Mouse (Mus musculus): ENCODE measurements at regions not wholly inside any gene's neighbourhood (a gene's known extent, or its start where the extent isn't known, plus 50 kb on each side); places are given as distances from the start of the nearest gene placed in this dataset. TPM values are rescaled to one million over a fixed set of nuclear protein-coding genes. Genes with fewer than 3 reads are reported as not detected.

- H3K4me1 ChIP-seq (ENCODE audit: control insufficient read depth, insufficient read depth, low read length) = no peaks in the 10 kb centered on the region
- H3K4me3 ChIP-seq (ENCODE audit: low read depth, low read length) = no peak overlapping the region
- H3K27me3 ChIP-seq (ENCODE audit: control insufficient read depth, insufficient read depth, low read length) = no peaks in the 10 kb centered on the region
- 96% methylated on average over 3 of the region's 3 CpGs for WGBS
- H3K9me3 ChIP-seq (ENCODE audit: control insufficient read depth, low read length) = no peaks in the 10 kb centered on the region
- H3K36me3 ChIP-seq (ENCODE audit: control insufficient read depth, insufficient read depth, low read length) = no peaks in the 10 kb centered on the region
- no peak overlapping the region for H3K27ac ChIP-seq (ENCODE audit: low read depth, low read length)
- no peak for ATAC-seq (ENCODE audit: low read depth)
- no peak overlapping the region for H3K4me2 ChIP-seq (ENCODE audit: low read depth, low read length)
- H3K9ac ChIP-seq (replicated peaks; ENCODE audit: low read depth, low read length) = no peak overlapping the region
Observed at GRCm38 (mm10) chr1:82159201-82159600, 73.7 kb upstream of the Gm9747 start.

GRCm38 (mm10) chr1:82162926-82163325, 70.0 kb upstream of the Gm9747 start:
- Histone ChIP-seq H3K4me1 (ENCODE audit: control insufficient read depth, insufficient read depth, low read length) (no peaks in the 10 kb centered on the region), H3K36me3 (ENCODE audit: control insufficient read depth, insufficient read depth, low read length) (no peaks in the 10 kb centered on the region), H3K27me3 (ENCODE audit: control insufficient read depth, insufficient read depth, low read length) (no peaks in the 10 kb centered on the region), H3K4me3 (ENCODE audit: low read depth, low read length) (no peak overlapping the region), H3K9me3 (ENCODE audit: control insufficient read depth, low read length) (no peaks in the 10 kb centered on the region), H3K9ac (replicated peaks; ENCODE audit: low read depth, low read length) (no peak overlapping the region), H3K4me2 (ENCODE audit: low read depth, low read length) (no peak overlapping the region), H3K27ac (ENCODE audit: low read depth, low read length) (no peak overlapping the region)
- no peak for ATAC-seq (ENCODE audit: low read depth)
- 85% methylated on average over 6 of the region's 6 CpGs for WGBS

GRCm38 (mm10) chr1:82168158-82168557, 64.8 kb upstream of the Gm9747 start:
- no peaks in the 10 kb centered on the region for H3K4me1 ChIP-seq (ENCODE audit: control insufficient read depth, insufficient read depth, low read length)
- H3K36me3 ChIP-seq (ENCODE audit: control insufficient read depth, insufficient read depth, low read length) = no peaks in the 10 kb centered on the region
- no peak overlapping the region for H3K9ac ChIP-seq (replicated peaks; ENCODE audit: low read depth, low read length)
- H3K27me3 ChIP-seq (ENCODE audit: control insufficient read depth, insufficient read depth, low read length) = no peaks in the 10 kb centered on the region
- no peak overlapping the region for H3K27ac ChIP-seq (ENCODE audit: low read depth, low read length)
- no peak overlapping the region for H3K4me2 ChIP-seq (ENCODE audit: low read depth, low read length)
- no peaks in the 10 kb centered on the region for H3K9me3 ChIP-seq (ENCODE audit: control insufficient read depth, low read length)
- WGBS = 90% methylated on average over 4 of the region's 4 CpGs
- H3K4me3 ChIP-seq (ENCODE audit: low read depth, low read length) = no peak overlapping the region
- ATAC-seq (ENCODE audit: low read depth) = no peak

GRCm38 (mm10) chr1:82168949-82169348, 64.0 kb upstream of the Gm9747 start:
- Histone ChIP-seq H3K9me3 (ENCODE audit: control insufficient read depth, low read length) (no peaks in the 10 kb centered on the region), H3K36me3 (ENCODE audit: control insufficient read depth, insufficient read depth, low read length) (no peaks in the 10 kb centered on the region), H3K4me2 (ENCODE audit: low read depth, low read length) (no peak overlapping the region), H3K27ac (ENCODE audit: low read depth, low read length) (no peak overlapping the region), H3K9ac (replicated peaks; ENCODE audit: low read depth, low read length) (no peak overlapping the region), H3K4me3 (ENCODE audit: low read depth, low read length) (no peak overlapping the region), H3K4me1 (ENCODE audit: control insufficient read depth, insufficient read depth, low read length) (no peaks in the 10 kb centered on the region), H3K27me3 (ENCODE audit: control insufficient read depth, insufficient read depth, low read length) (no peaks in the 10 kb centered on the region)
- WGBS = 93% methylated on average over 2 of the region's 2 CpGs
- ATAC-seq (ENCODE audit: low read depth) = no peak

- H3K36me3 ChIP-seq (ENCODE audit: control insufficient read depth, insufficient read depth, low read length) = no peaks in the 10 kb centered on the region
- no peak overlapping the region for H3K4me3 ChIP-seq (ENCODE audit: low read depth, low read length)
- no peak for ATAC-seq (ENCODE audit: low read depth)
- H3K4me2 ChIP-seq (ENCODE audit: low read depth, low read length) = no peak overlapping the region
- no peak overlapping the region for H3K9ac ChIP-seq (replicated peaks; ENCODE audit: low read depth, low read length)
- no peaks in the 10 kb centered on the region for H3K9me3 ChIP-seq (ENCODE audit: control insufficient read depth, low read length)
- H3K4me1 ChIP-seq (ENCODE audit: control insufficient read depth, insufficient read depth, low read length) = no peaks in the 10 kb centered on the region
- H3K27me3 ChIP-seq (ENCODE audit: control insufficient read depth, insufficient read depth, low read length) = no peaks in the 10 kb centered on the region
- WGBS = 78% methylated on average over 1 of the region's 1 CpGs
- H3K27ac ChIP-seq (ENCODE audit: low read depth, low read length) = no peak overlapping the region
Observed at GRCm38 (mm10) chr1:82180427-82180826, 52.5 kb upstream of the Gm9747 start.

Small RNAs in the stretch of these regions (microRNA-seq; reads per million reads assigned to microRNA genes)
- not detected for gene Mir6344

Data from neural tube, embryonic 14.5 days (tissue).